Mouse (Mus musculus) ES-Bruce4 (cell line): ENCODE results near the gene 2410015M20Rik. TPM values are rescaled to one million over a fixed set of nuclear protein-coding genes. Genes with fewer than 3 reads are reported as not detected.
"Not testable (repeated sequence)": the region's sequence is repeated elsewhere in the genome, so short reads cannot be mapped to it uniquely, and the experiment has no call there.

Experiments used
- H3K27ac ChIP-seq: 2 replicates; pipeline ENCODE4 v1.5.1; 2012; ENCODE audit warnings: low read length, inconsistent platforms; ENCODE audit not compliant: insufficient read depth
- H3K27me3 ChIP-seq: 2 replicates; pipeline ENCODE4 v1.6.1; 2012; ENCODE audit warnings: mild to moderate bottlenecking, low read length, inconsistent platforms; ENCODE audit not compliant: control insufficient read depth, poor library complexity, insufficient read depth, severe bottlenecking
- H3K36me3 ChIP-seq: 2 replicates; pipeline ENCODE4 v1.6.1; 2012; ENCODE audit warnings: inconsistent platforms, mild to moderate bottlenecking, low read length, moderate library complexity; ENCODE audit not compliant: control insufficient read depth, poor library complexity, insufficient read depth, severe bottlenecking
- H3K4me1 ChIP-seq: one replicate; pipeline ENCODE4 v1.8.1; 2011; ENCODE audit warnings: low read length; ENCODE audit not compliant: control insufficient read depth, insufficient read depth
- H3K4me3 ChIP-seq: 2 replicates; pipeline ENCODE4 v1.5.1; 2011; ENCODE audit warnings: low read depth, mild to moderate bottlenecking, low read length
- H3K9ac ChIP-seq: 2 replicates; pipeline ENCODE4 v1.6.1; 2012; ENCODE audit warnings: low read depth, mild to moderate bottlenecking, inconsistent platforms; ENCODE audit not compliant: poor library complexity, severe bottlenecking
- H3K9me3 ChIP-seq: replicated peaks from 2 replicates; pipeline ENCODE4 v1.6.1; 2012; ENCODE audit warnings: mild to moderate bottlenecking, low read length, inconsistent platforms; ENCODE audit not compliant: control insufficient read depth, poor library complexity, insufficient read depth, severe bottlenecking
- CTCF ChIP-seq: IDR thresholded peaks from one replicate; pipeline ENCODE4 v1.8.1; 2011; ENCODE audit warnings: low read depth, low read length
- EP300 ChIP-seq: IDR thresholded peaks from 2 replicates; pipeline ENCODE4 v1.6.1; 2011; ENCODE audit warnings: low read depth, low read length; ENCODE audit not compliant: insufficient read depth
- POLR2A ChIP-seq: IDR thresholded peaks from one replicate; pipeline ENCODE4 v1.8.1; 2011; ENCODE audit warnings: low read length; ENCODE audit not compliant: insufficient read depth
- polyA plus RNA-seq: library from polyadenylated mRNA; stranded (reverse); fragments of >200 nt; gene quantifications from 2 replicates; pipeline ENCODE4 v1.2.4, GENCODE M21; 2011; ENCODE audit warnings: low read depth; ENCODE audit not compliant: missing spikeins, insufficient read depth, insufficient read length

The 2410015M20Rik gene
- polyA plus RNA-seq, 1 experiment = 105 TPM

GRCm38 (mm10) chr17:56643237-56643636 lies 33.7 kb upstream of the 2410015M20Rik start:
- H3K9ac ChIP-seq = no peak overlapping the region
- no peaks in the 10 kb centered on the region for H3K9me3 ChIP-seq
- no peaks in the 10 kb centered on the region for H3K27me3 ChIP-seq
- H3K36me3 ChIP-seq = no peaks in the 10 kb centered on the region
- no peak for TF ChIP-seq CTCF
- no peak for TF ChIP-seq POLR2A
- no peak for TF ChIP-seq EP300
- H3K4me1 ChIP-seq = no peaks in the 10 kb centered on the region
- H3K27ac ChIP-seq = no peak overlapping the region
- H3K4me3 ChIP-seq = no peak overlapping the region

- Histone ChIP-seq H3K9me3 (no peaks in the 10 kb centered on the region), H3K4me3 (no peak overlapping the region), H3K4me1 (peaks cover 5% of the 10 kb centered on the region), H3K9ac (no peak overlapping the region), H3K27ac (no peak overlapping the region), H3K36me3 (no peaks in the 10 kb centered on the region), H3K27me3 (no peaks in the 10 kb centered on the region)
- TF ChIP-seq CTCF = no peak
- no peak for TF ChIP-seq EP300
Observed at GRCm38 (mm10) chr17:56634023-56634422, 24.5 kb upstream of the 2410015M20Rik start.

- H3K4me1 ChIP-seq = peaks cover 5% of the 10 kb centered on the region
- TF ChIP-seq EP300 (peak; percentile 61; the same call in 1 of the 2 replicates), POLR2A (no peak), CTCF (no peak)
- H3K9me3 ChIP-seq = no peaks in the 10 kb centered on the region
- peak overlapping the region; percentile 40; the same call in 1 of the 2 replicates for H3K27ac ChIP-seq
- H3K4me3 ChIP-seq = no peak overlapping the region
- H3K9ac ChIP-seq = no peak overlapping the region
- H3K27me3 ChIP-seq = no peaks in the 10 kb centered on the region
- H3K36me3 ChIP-seq = no peaks in the 10 kb centered on the region
Observed at GRCm38 (mm10) chr17:56631807-56632206, 22.2 kb upstream of the 2410015M20Rik start.

- H3K27me3 ChIP-seq, H3K4me1 ChIP-seq, H3K4me3 ChIP-seq, H3K9me3 ChIP-seq, H3K27ac ChIP-seq, H3K36me3 ChIP-seq, H3K9ac ChIP-seq: not testable (repeated sequence)
Observed at GRCm38 (mm10) chr17:56629800-56630781, 20.5 kb upstream of the 2410015M20Rik start.

GRCm38 (mm10) chr17:56627530-56628277 lies 18.1 kb upstream of the 2410015M20Rik start, which contains the start of gene Catsperd:
Catsperd (plus strand) TSS chr17:56628143.
- Histone ChIP-seq H3K27me3 (no peaks in the 10 kb centered on the region), H3K4me1 (peaks cover 5% of the 10 kb centered on the region), H3K9me3 (no peaks in the 10 kb centered on the region), H3K27ac (peak within 1 kb of the TSS; percentile 54), H3K4me3 (peak within 1 kb of the TSS; percentile 76), H3K36me3 (peaks cover under 1% of the 10 kb centered on the region; the same call in 1 of the 2 replicates), H3K9ac (peak within 1 kb of the TSS; percentile 17; the same call in 1 of the 2 replicates)
- TF ChIP-seq POLR2A (peak; percentile 18), CTCF (no peak)
